Mouse (Mus musculus) stomach, embryonic 14.5 days (tissue): ENCODE results near the gene Rhoa. TPM values are rescaled to one million over a fixed set of nuclear protein-coding genes. Genes with fewer than 3 reads are reported as not detected.

ENCODE experiments used
- ATAC-seq: fragments of 200-750 bp; cut with Nextera tagmentation; 2 replicates; pipeline ENCODE4 v1.8.0; 2017; ENCODE audit warnings: low read depth, moderate TSS enrichment; ENCODE audit not compliant: insufficient number of reproducible peaks, insufficient read depth, low FRiP score
- H3K27ac ChIP-seq: fragments of 300-500 bp; sonication (generic); 2 replicates; pipeline ENCODE4 v1.5.1; 2014; ENCODE audit warnings: mild to moderate bottlenecking, low read length, moderate library complexity, mixed read lengths
- H3K27me3 ChIP-seq: fragments of 300-500 bp; sonication (generic); 2 replicates; pipeline ENCODE4 v1.6.1; 2014; ENCODE audit warnings: low read length, control low read depth, mixed read lengths; ENCODE audit not compliant: control insufficient read depth, insufficient read depth
- H3K36me3 ChIP-seq: fragments of 300-500 bp; sonication (generic); 2 replicates; pipeline ENCODE4 v1.6.1; 2014; ENCODE audit warnings: mild to moderate bottlenecking, control low read depth, low read length, moderate library complexity, mixed read lengths; ENCODE audit not compliant: control insufficient read depth, insufficient read depth
- H3K4me1 ChIP-seq: fragments of 300-500 bp; sonication (generic); 2 replicates; pipeline ENCODE4 v1.6.1; 2014; ENCODE audit warnings: low read length, control low read depth, mixed read lengths; ENCODE audit not compliant: control insufficient read depth, insufficient read depth
- H3K4me2 ChIP-seq: fragments of 300-500 bp; sonication (generic); replicated peaks from 2 replicates; pipeline ENCODE4 v1.6.1; 2014; ENCODE audit warnings: low read depth, low read length, control low read depth
- H3K4me3 ChIP-seq: fragments of 300-500 bp; sonication (generic); 2 replicates; pipeline ENCODE4 v1.5.1; 2014; ENCODE audit warnings: low read depth, low read length, control low read depth
- H3K9ac ChIP-seq: fragments of 300-500 bp; sonication (generic); replicated peaks from 2 replicates; pipeline ENCODE4 v1.6.1; 2014; ENCODE audit warnings: low read depth, mild to moderate bottlenecking, control low read depth, low read length, moderate library complexity, mixed read lengths
- H3K9me3 ChIP-seq: fragments of 300-500 bp; sonication (generic); 2 replicates; pipeline ENCODE4 v1.6.1; 2016; ENCODE audit warnings: low read depth, low read length, control low read depth; ENCODE audit not compliant: control insufficient read depth
- WGBS: fragments of 180-500 bp; shearing (Covaris S2); extraction: QIAGEN DNeasy Blood & Tissue Kit; methylation state at CpG from one replicate; pipeline ENCODE4 v1.1.7; 2014; 5-methylcytosine and 5-hydroxymethylcytosine counted together
- polyA plus RNA-seq: library from polyadenylated mRNA; unstranded; fragments of >200 nt; fragmentation: Nextera tagmentation; extraction: Ambion mirVana; gene quantifications from 2 replicates; pipeline ENCODE4 v1.2.1, GENCODE M21; 2014

Gene Rhoa
- polyA plus RNA-seq, 1 experiment from 2014 or later: 308 TPM

- ATAC-seq: peak; percentile 8; the same call in 1 of the 2 replicates
- H3K36me3 ChIP-seq: peaks cover 9% of the 10 kb centered on the region; the same call in 1 of the 2 replicates
- no peaks in the 10 kb centered on the region for H3K9me3 ChIP-seq
- peak overlapping the region; percentile 83 for H3K4me2 ChIP-seq
- peak overlapping the region; percentile 74 for H3K4me3 ChIP-seq
- H3K27me3 ChIP-seq: no peaks in the 10 kb centered on the region
- peaks cover 23% of the 10 kb centered on the region; the same call in 1 of the 2 replicates for H3K4me1 ChIP-seq
- H3K27ac ChIP-seq: peak overlapping the region; percentile 96; the same call in 1 of the 2 replicates
- WGBS: 51% methylated on average over 10 of the region's 10 CpGs
- H3K9ac ChIP-seq: peak overlapping the region; percentile 86
Observed at GRCm38 (mm10) chr9:108340258-108341138, 34.6 kb downstream of the Rhoa start.

GRCm38 (mm10) chr9:108341139-108341475, 35.2 kb downstream of the Rhoa start:
- WGBS: 86% methylated on average over 5 of the region's 5 CpGs
- H3K27ac ChIP-seq: peak overlapping the region; percentile 96; the same call in 1 of the 2 replicates
- H3K4me3 ChIP-seq: no peak overlapping the region
- H3K9ac ChIP-seq: no peak overlapping the region
- H3K36me3 ChIP-seq: peaks cover 4% of the 10 kb centered on the region; the same call in 1 of the 2 replicates
- no peaks in the 10 kb centered on the region for H3K27me3 ChIP-seq
- peaks cover 23% of the 10 kb centered on the region; the same call in 1 of the 2 replicates for H3K4me1 ChIP-seq
- H3K4me2 ChIP-seq: no peak overlapping the region
- H3K9me3 ChIP-seq: no peaks in the 10 kb centered on the region
- no peak for ATAC-seq

GRCm38 (mm10) chr9:108341801-108342200, 35.9 kb downstream of the Rhoa start:
- H3K27ac ChIP-seq: peak overlapping the region; percentile 82

GRCm38 (mm10) chr9:108342301-108342831, 36.4 kb downstream of the Rhoa start:
- Histone ChIP-seq H3K4me1 (peaks cover 23% of the 10 kb centered on the region; the same call in 1 of the 2 replicates), H3K4me3 (no peak overlapping the region), H3K4me2 (0 out of 2 replicates have a peak overlapping the region, but pooled peaks have one; percentile 7), H3K36me3 (peaks cover 4% of the 10 kb centered on the region; the same call in 1 of the 2 replicates), H3K27me3 (no peaks in the 10 kb centered on the region), H3K9ac (no peak overlapping the region), H3K9me3 (no peaks in the 10 kb centered on the region), H3K27ac (peak overlapping the region; percentile 82)
- no peak for ATAC-seq
- WGBS: 20% methylated on average over 5 of the region's 5 CpGs

More at GRCm38 (mm10) chr9:108341801-108342200, 35.9 kb downstream of the Rhoa start:
- H3K27me3 ChIP-seq: no peaks in the 10 kb centered on the region
- H3K9ac ChIP-seq: no peak overlapping the region
- peaks cover 23% of the 10 kb centered on the region; the same call in 1 of the 2 replicates for H3K4me1 ChIP-seq
- H3K9me3 ChIP-seq: no peaks in the 10 kb centered on the region
- no peak for ATAC-seq
- no peak overlapping the region for H3K4me3 ChIP-seq
- H3K4me2 ChIP-seq: no peak overlapping the region
- H3K36me3 ChIP-seq: peaks cover 4% of the 10 kb centered on the region; the same call in 1 of the 2 replicates

GRCm38 (mm10) chr9:108343331-108343730, 37.4 kb downstream of the Rhoa start:
- ATAC-seq: no peak
- H3K4me2 ChIP-seq: no peak overlapping the region
- H3K4me1 ChIP-seq: peaks cover 21% of the 10 kb centered on the region; the same call in 1 of the 2 replicates
- H3K27me3 ChIP-seq: no peaks in the 10 kb centered on the region
- no peak overlapping the region for H3K27ac ChIP-seq
- H3K9me3 ChIP-seq: no peaks in the 10 kb centered on the region
- no peak overlapping the region for H3K9ac ChIP-seq
- H3K4me3 ChIP-seq: no peak overlapping the region
- no peaks in the 10 kb centered on the region for H3K36me3 ChIP-seq
- 77% methylated on average over 3 of the region's 3 CpGs for WGBS

- H3K4me3 ChIP-seq: no peak overlapping the region
- no peaks in the 10 kb centered on the region for H3K9me3 ChIP-seq
- H3K4me1 ChIP-seq: peaks cover 23% of the 10 kb centered on the region
- no peak overlapping the region for H3K4me2 ChIP-seq
- H3K27ac ChIP-seq: no peak overlapping the region
- no peak for ATAC-seq
- WGBS: 95% methylated on average over 1 of the region's 1 CpGs
- H3K27me3 ChIP-seq: no peaks in the 10 kb centered on the region
- H3K9ac ChIP-seq: no peak overlapping the region
- no peaks in the 10 kb centered on the region for H3K36me3 ChIP-seq
Observed at GRCm38 (mm10) chr9:108343835-108344234, 37.9 kb downstream of the Rhoa start.

GRCm38 (mm10) chr9:108344471-108344870, 38.5 kb downstream of the Rhoa start:
- 82% methylated on average over 4 of the region's 4 CpGs for WGBS

GRCm38 (mm10) chr9:108347024-108347423, 41.1 kb downstream of the Rhoa start:
- peak overlapping the region; percentile 68 for H3K4me3 ChIP-seq
- peak overlapping the region; percentile 65 for H3K4me2 ChIP-seq
- H3K9me3 ChIP-seq: no peaks in the 10 kb centered on the region
- peaks cover 13% of the 10 kb centered on the region for H3K4me1 ChIP-seq
- ATAC-seq: no peak
- peak overlapping the region; percentile 95 for H3K27ac ChIP-seq
- peaks cover 13% of the 10 kb centered on the region for H3K36me3 ChIP-seq
- H3K9ac ChIP-seq: peak overlapping the region; percentile 81
- 5% methylated on average over 11 of the region's 11 CpGs for whole genome bisulfite sequencing
- H3K27me3 ChIP-seq: no peaks in the 10 kb centered on the region

More at GRCm38 (mm10) chr9:108344471-108344870, 38.5 kb downstream of the Rhoa start:
- Histone ChIP-seq H3K9me3 (no peaks in the 10 kb centered on the region), H3K4me2 (no peak overlapping the region), H3K27ac (no peak overlapping the region), H3K9ac (no peak overlapping the region), H3K4me1 (peaks cover 27% of the 10 kb centered on the region), H3K27me3 (no peaks in the 10 kb centered on the region), H3K36me3 (no peaks in the 10 kb centered on the region), H3K4me3 (no peak overlapping the region)
- ATAC-seq: no peak
